Mouse (Mus musculus): ENCODE measurements at regions not wholly inside any gene's neighbourhood (a gene's known extent, or its start where the extent isn't known, plus 50 kb on each side); places are given as distances from the start of the nearest gene placed in this dataset.

DNA sequence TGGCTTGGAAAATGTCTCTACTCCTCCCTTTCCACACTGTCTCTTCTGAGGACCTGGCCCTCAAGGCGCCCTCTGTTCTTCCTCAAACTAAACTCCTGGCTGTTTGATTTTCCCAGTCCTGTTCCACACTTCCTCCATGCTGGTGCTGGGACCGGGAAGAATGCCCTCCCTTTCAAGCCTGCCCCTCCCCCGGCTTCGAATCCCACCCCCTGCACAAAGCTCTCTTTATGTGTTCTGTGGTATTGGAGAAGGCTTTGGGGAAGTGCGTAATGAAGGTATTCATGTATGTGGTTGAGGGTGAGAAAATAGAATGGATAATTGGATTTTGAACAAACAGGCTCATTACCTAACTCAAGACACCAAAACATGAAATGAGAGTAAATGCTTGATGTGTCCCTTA lies 277.4 kb downstream of the Nr2f2 start:
- TF ChIP-seq CTCF (IDR thresholded peaks at IDR 0.05; ENCODE audit: borderline replicate concordance, extremely low read depth, insufficient read depth, insufficient read length) (no peak), POLR2A (IDR thresholded peaks at IDR 0.05; ENCODE audit: borderline replicate concordance, extremely low read depth, insufficient read depth, insufficient read length, poor library complexity, severe bottlenecking) (no peak)
